Mouse (Mus musculus): Measurements from ENCODE around the gene Fibcd1. TPM values are rescaled to one million over a fixed set of nuclear protein-coding genes. Genes with fewer than 3 reads are reported as not detected.

Fibcd1 gene
- total RNA-seq, 2 experiments from 2014 or later = not detected

- intact Hi-C loops (cut with DNase I) = loop anchor here (2.0 kb wide), 1 partner anchor 22 kb away; no protein-coding TSS in a partner anchor
- DNase-seq = no peak
Measured at GRCm38 (mm10) chr2:31782958-31783602, 62.7 kb downstream of the Fibcd1 start.

- no peak for DNase-seq
- intact Hi-C loops (cut with DNase I) = no loop called here
Measured at GRCm38 (mm10) chr2:31779258-31779657, 66.5 kb downstream of the Fibcd1 start.

- intact Hi-C loops (cut with DNase I) = no loop called here
- no peak for DNase-seq
Measured at GRCm38 (mm10) chr2:31776479-31776878, 69.3 kb downstream of the Fibcd1 start.

- intact Hi-C loops (cut with DNase I) = no loop called here
- DNase-seq = peak; percentile 88 to 89
Measured at GRCm38 (mm10) chr2:31770781-31771441, 74.9 kb downstream of the Fibcd1 start.

GRCm38 (mm10) chr2:31769631-31770111 is 76.1 kb downstream of the Fibcd1 start:
- intact Hi-C loops (cut with DNase I) = loop anchor here (10.0 kb wide), 1 partner anchor 1595 kb away; no protein-coding TSS in a partner anchor

GRCm38 (mm10) chr2:31769115-31769514 is 76.7 kb downstream of the Fibcd1 start:
- DNase-seq = peak; percentile 30 to 40

More at GRCm38 (mm10) chr2:31769631-31770111, 76.1 kb downstream of the Fibcd1 start:
- peak; percentile 79 to 82 for DNase-seq

GRCm38 (mm10) chr2:31767815-31768214 is 78.0 kb downstream of the Fibcd1 start:
- DNase-seq = no peak
- intact Hi-C loops (cut with DNase I) = loop anchor here (10.0 kb wide), 1 partner anchor 1597 kb away; no protein-coding TSS in a partner anchor

More at GRCm38 (mm10) chr2:31769115-31769514, 76.7 kb downstream of the Fibcd1 start:
- intact Hi-C loops (cut with DNase I) = loop anchor here (10.0 kb wide), 1 partner anchor 1596 kb away; no protein-coding TSS in a partner anchor

GRCm38 (mm10) chr2:31767104-31767503 is 78.7 kb downstream of the Fibcd1 start:
- intact Hi-C loops (cut with DNase I) = loop anchor here (10.0 kb wide), 1 partner anchor 1598 kb away; no protein-coding TSS in a partner anchor
- no peak for DNase-seq

Other genes starting within 250 kb of the Fibcd1 start
- not detected for gene Prdm12, start 206.0 kb downstream of the Fibcd1 start, total RNA-seq (2021)
- 10 to 100 TPM; 14.1 to 16.0 TPM for gene Exosc2, start 175.3 kb downstream of the Fibcd1 start, total RNA-seq (2021)
- 10 to 100 TPM; 56.8 to 65.5 TPM for gene Abl1, start 157.6 kb downstream of the Fibcd1 start, total RNA-seq (2021)
- not detected for gene Qrfp, start 35.4 kb downstream of the Fibcd1 start, total RNA-seq (2021)
- 1 to 10 TPM in 1 of 2 experiments, under 1 TPM in 1; 0.79 to 1.2 TPM for gene Lamc3, start 41.3 kb upstream of the Fibcd1 start, total RNA-seq (2021)
- gene Aif1l, start 104.1 kb upstream of the Fibcd1 start, total RNA-seq (2021) = 1 to 10 TPM; 7.9 to 8.6 TPM
- gene Nup214, start 128.4 kb upstream of the Fibcd1 start, total RNA-seq (2021) = 10 to 100 TPM; 42.4 to 44.5 TPM
- gene Fam78a, start 238.9 kb upstream of the Fibcd1 start, total RNA-seq (2021) = 10 to 100 TPM; 24.3 to 38.1 TPM
- 10 to 100 TPM; 29.3 to 31.6 TPM for gene Plpp7, start 249.5 kb upstream of the Fibcd1 start, total RNA-seq (2021)